Mouse (Mus musculus) kidney, adult 2 months (tissue): ENCODE measurements around the gene Xrcc6. TPM values are rescaled to one million over a fixed set of nuclear protein-coding genes. Genes with fewer than 3 reads are reported as not detected.
A peak's percentile ranks its signal among the peaks of the same experiment; 100 is the strongest.

Experiments
- DNase-seq: peaks from one replicate; pipeline ENCODE4 v3.0.0; 2021
- H3K27ac ChIP-seq: fragments of 200-500 bp; 2 replicates; pipeline ENCODE4 v1.5.1; 2012; ENCODE audit warnings: low read depth, low read length, control low read depth, inconsistent platforms; ENCODE audit not compliant: insufficient read depth
- H3K27me3 ChIP-seq: fragments of 200-500 bp; replicated peaks from 2 replicates; pipeline ENCODE4 v1.6.1; 2012; ENCODE audit warnings: mild to moderate bottlenecking, moderate library complexity, low read length, inconsistent platforms; ENCODE audit not compliant: control insufficient read depth, insufficient read depth
- H3K36me3 ChIP-seq: fragments of 200-500 bp; 2 replicates; pipeline ENCODE4 v1.6.1; 2012; ENCODE audit warnings: mild to moderate bottlenecking, moderate library complexity, low read length, inconsistent platforms; ENCODE audit not compliant: control insufficient read depth, insufficient read depth
- H3K4me1 ChIP-seq: fragments of 200-500 bp; 2 replicates; pipeline ENCODE4 v1.6.1; 2011; ENCODE audit warnings: low read length; ENCODE audit not compliant: control insufficient read depth, insufficient read depth
- H3K4me3 ChIP-seq: fragments of 200-500 bp; 2 replicates; pipeline ENCODE4 v1.5.1; 2011; ENCODE audit warnings: mild to moderate bottlenecking, low read depth, low read length, control low read depth; ENCODE audit not compliant: insufficient read depth
- CTCF ChIP-seq: fragments of 200-500 bp; conservative IDR thresholded peaks from 2 replicates; pipeline ENCODE4 v1.5.1; 2011; ENCODE audit warnings: low read depth, mild to moderate bottlenecking, control low read depth, low read length, moderate library complexity, mixed read lengths; ENCODE audit not compliant: insufficient read depth, insufficient read length
- POLR2A ChIP-seq: fragments of 200-500 bp; IDR thresholded peaks from one replicate; pipeline ENCODE4 v1.6.1; 2011; ENCODE audit warnings: low read depth, low read length, control low read depth
- WGBS: fragments of 180-500 bp; shearing (Covaris S2); methylation state at CpG from one replicate; pipeline ENCODE4 v1.1.7; 2018; 5-methylcytosine and 5-hydroxymethylcytosine counted together
- polyA plus RNA-seq: library from polyadenylated mRNA; depleted of rRNA; stranded (reverse); fragments of >200 nt; gene quantifications from 2 replicates; pipeline ENCODE4 v1.2.3, GENCODE M21; 2012

The Xrcc6 gene
- polyA plus RNA-seq, 1 experiment, result 22.1 TPM

DNA sequence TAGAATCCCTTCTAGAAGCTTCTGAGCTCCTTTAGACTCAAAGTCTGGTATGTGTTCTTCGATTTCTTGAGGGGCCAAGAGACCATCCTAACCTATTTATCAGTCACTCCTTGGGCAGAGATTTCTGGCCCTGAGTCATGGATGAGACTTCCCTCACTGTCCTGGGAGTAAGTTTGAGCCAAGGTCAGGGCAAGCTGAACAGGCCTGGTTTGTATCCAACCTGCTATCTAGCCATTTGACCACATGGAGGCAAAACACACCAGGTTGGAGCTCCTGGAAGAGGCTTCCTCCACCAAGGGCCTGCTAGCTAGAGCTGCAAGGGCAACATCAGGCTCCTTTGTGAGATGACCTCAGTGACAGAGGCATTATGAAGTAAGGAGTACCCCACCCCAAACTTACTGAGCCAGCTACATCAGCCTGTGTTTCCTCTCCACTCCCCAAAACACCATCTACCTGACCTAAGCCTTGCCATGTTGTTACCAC is 71.1 kb downstream of the Xrcc6 start, which contains the start of gene 4930407I10Rik:
Gene 4930407I10Rik (plus strand): TSS at position 433 of the 483 bp plus-strand sequence.
- Histone ChIP-seq H3K4me3 (no peak within 1 kb of the TSS), H3K36me3 (no peaks in the 10 kb centered on the region), H3K27ac (no peak within 1 kb of the TSS), H3K27me3 (no peaks in the 10 kb centered on the region), H3K4me1 (no peaks in the 10 kb centered on the region)
- no peak for DNase-seq
- no peak for TF ChIP-seq POLR2A
- TF ChIP-seq CTCF, result no peak
- 83% methylated on average over 1 of the region's 1 CpGs for whole genome bisulfite sequencing

GRCm38 (mm10) chr15:82063909-82064308 is 76.3 kb downstream of the Xrcc6 start:
- Histone ChIP-seq H3K4me3 (no peak overlapping the region), H3K27me3 (no peaks in the 10 kb centered on the region), H3K4me1 (no peaks in the 10 kb centered on the region), H3K36me3 (no peaks in the 10 kb centered on the region), H3K27ac (no peak overlapping the region)
- DNase-seq, result no peak
- 27% methylated on average over 14 of the region's 14 CpGs for WGBS
- TF ChIP-seq CTCF (no peak), POLR2A (no peak)

GRCm38 (mm10) chr15:82065511-82065910 is 77.9 kb downstream of the Xrcc6 start:
- no peaks in the 10 kb centered on the region for H3K36me3 ChIP-seq
- WGBS, result 10% methylated on average over 7 of the region's 7 CpGs
- no peak overlapping the region for H3K27ac ChIP-seq
- peak; percentile 85 for DNase-seq
- no peaks in the 10 kb centered on the region for H3K4me1 ChIP-seq
- peak; percentile 73 for TF ChIP-seq CTCF
- no peak for TF ChIP-seq POLR2A
- H3K27me3 ChIP-seq, result no peaks in the 10 kb centered on the region; the same call in 1 of the 2 replicates
- H3K4me3 ChIP-seq, result no peak overlapping the region

GRCm38 (mm10) chr15:82069898-82070297 is 82.3 kb downstream of the Xrcc6 start, which contains the start of gene Mei1:
Gene Mei1 (plus strand): TSS chr15:82069996.
- H3K27ac ChIP-seq, result no peak within 1 kb of the TSS
- no peak within 1 kb of the TSS for H3K4me3 ChIP-seq
- H3K36me3 ChIP-seq, result no peaks in the 10 kb centered on the region
- no peak for TF ChIP-seq POLR2A
- no peak for TF ChIP-seq CTCF
- no peaks in the 10 kb centered on the region; the same call in 1 of the 2 replicates for H3K27me3 ChIP-seq
- no peaks in the 10 kb centered on the region for H3K4me1 ChIP-seq
- WGBS, result 21% methylated on average over 40 of the region's 40 CpGs
- DNase-seq, result no peak

GRCm38 (mm10) chr15:82071816-82072469 is 84.3 kb downstream of the Xrcc6 start:
- no peak overlapping the region for H3K4me3 ChIP-seq
- H3K27ac ChIP-seq, result no peak overlapping the region
- H3K27me3 ChIP-seq, result no peaks in the 10 kb centered on the region; the same call in 1 of the 2 replicates
- 89% methylated on average over 26 of the region's 26 CpGs for WGBS
- no peaks in the 10 kb centered on the region for H3K4me1 ChIP-seq
- DNase-seq, result no peak
- TF ChIP-seq CTCF, result no peak
- TF ChIP-seq POLR2A, result no peak
- H3K36me3 ChIP-seq, result no peaks in the 10 kb centered on the region

- no peak overlapping the region for H3K27ac ChIP-seq
- TF ChIP-seq CTCF (no peak), POLR2A (no peak)
- no peaks in the 10 kb centered on the region; the same call in 1 of the 2 replicates for H3K27me3 ChIP-seq
- no peak overlapping the region for H3K4me3 ChIP-seq
- no peaks in the 10 kb centered on the region for H3K36me3 ChIP-seq
- H3K4me1 ChIP-seq, result no peaks in the 10 kb centered on the region
- WGBS, result 57% methylated on average over 7 of the region's 7 CpGs
- DNase-seq, result peak; percentile 4
Measured at GRCm38 (mm10) chr15:82073490-82073889, 85.9 kb downstream of the Xrcc6 start.

DNA sequence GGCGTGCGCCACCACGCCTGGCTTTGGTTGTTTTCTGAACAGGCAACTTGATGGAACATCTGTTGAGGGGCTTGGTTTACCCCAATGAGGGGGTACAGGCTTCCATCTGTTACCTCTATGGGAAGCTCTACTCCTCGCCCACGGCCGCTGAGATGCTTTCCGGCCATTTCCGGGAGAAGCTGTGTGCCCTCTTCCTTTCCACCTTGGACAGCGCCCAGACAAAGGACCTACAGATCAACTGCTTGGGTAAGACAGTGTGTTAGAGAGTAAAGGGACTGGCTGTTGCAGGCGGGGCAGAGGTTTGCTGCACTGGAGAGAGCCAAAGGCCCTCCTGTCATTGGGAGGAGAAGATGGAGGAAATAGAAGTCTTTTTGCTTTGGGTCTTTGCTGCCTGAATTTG is 92.2 kb downstream of the Xrcc6 start:
- DNase-seq, result no peak
- Histone ChIP-seq H3K36me3 (no peaks in the 10 kb centered on the region), H3K27ac (no peak overlapping the region), H3K4me1 (no peaks in the 10 kb centered on the region), H3K4me3 (no peak overlapping the region), H3K27me3 (no peaks in the 10 kb centered on the region)
- WGBS, result 44% methylated on average over 10 of the region's 10 CpGs
- TF ChIP-seq POLR2A (no peak), CTCF (no peak)
